Mouse (Mus musculus) lung, embryonic 14.5 days (tissue): ENCODE data around the gene Slc22a5. TPM values are rescaled to one million over a fixed set of nuclear protein-coding genes. Genes with fewer than 3 reads are reported as not detected.
"Not testable (repeated sequence)": the region's sequence is repeated elsewhere in the genome, so short reads cannot be mapped to it uniquely, and the experiment has no call there.

Experiments used
- ATAC-seq: fragments of 200-750 bp; cut with Nextera tagmentation; 2 replicates; pipeline ENCODE4 v1.8.0; 2017; ENCODE audit warnings: mild to moderate bottlenecking, moderate TSS enrichment, moderate library complexity; ENCODE audit not compliant: insufficient read depth
- DNase-seq: peaks from one replicate; pipeline ENCODE4 v3.0.0-alpha.2; 2015
- H3K27ac ChIP-seq: fragments of 300-500 bp; sonication (generic); 2 replicates; pipeline ENCODE4 v1.5.1; 2014; ENCODE audit warnings: low read depth, mild to moderate bottlenecking, moderate library complexity
- H3K27me3 ChIP-seq: fragments of 300-500 bp; sonication (generic); 2 replicates; pipeline ENCODE4 v1.6.1; 2014; ENCODE audit warnings: low read length, control low read depth; ENCODE audit not compliant: insufficient read depth
- H3K36me3 ChIP-seq: fragments of 300-500 bp; sonication (generic); 2 replicates; pipeline ENCODE4 v1.6.1; 2014; ENCODE audit warnings: control low read depth; ENCODE audit not compliant: insufficient read depth
- H3K4me1 ChIP-seq: fragments of 300-500 bp; sonication (generic); 2 replicates; pipeline ENCODE4 v1.6.1; 2014; ENCODE audit warnings: antibody characterized with exemption, control low read depth; ENCODE audit not compliant: insufficient read depth
- H3K4me2 ChIP-seq: fragments of 300-500 bp; sonication (generic); 2 replicates; pipeline ENCODE4 v1.6.1; 2014; ENCODE audit warnings: mild to moderate bottlenecking
- H3K4me3 ChIP-seq: fragments of 300-500 bp; sonication (generic); 2 replicates; pipeline ENCODE4 v1.5.1; 2014; ENCODE audit warnings: low read depth, low read length
- H3K9ac ChIP-seq: fragments of 300-500 bp; sonication (generic); 2 replicates; pipeline ENCODE4 v1.6.1; 2014
- H3K9me3 ChIP-seq: fragments of 300-500 bp; sonication (generic); 2 replicates; pipeline ENCODE4 v1.6.1; 2016; ENCODE audit warnings: low read depth, low read length, control low read depth
- CTCF ChIP-seq: IDR thresholded peaks from 2 replicates; pipeline ENCODE4 v1.5.1; 2016; ENCODE audit warnings: antibody characterized with exemption, low read depth
- WGBS: fragments of 180-500 bp; shearing (Covaris S2); extraction: QIAGEN DNeasy Blood & Tissue Kit; methylation state at CpG from one replicate; pipeline ENCODE4 v1.1.7; 2014; 5-methylcytosine and 5-hydroxymethylcytosine counted together
- polyA plus RNA-seq: library from polyadenylated mRNA; unstranded; fragments of >200 nt; fragmentation: Nextera tagmentation; extraction: Ambion mirVana; gene quantifications from 2 replicates; pipeline ENCODE4 v1.2.1, GENCODE M21; 2014

The Slc22a5 gene
- polyA plus RNA-seq, 1 experiment from 2014 or later: 7.6 TPM

GRCm38 (mm10) chr11:53883287-53883686, 8.2 kb downstream of the Slc22a5 start:
- no peak for DNase-seq
- Histone ChIP-seq H3K4me1 (no peaks in the 10 kb centered on the region), H3K27me3 (no peaks in the 10 kb centered on the region), H3K4me2 (no peak overlapping the region), H3K36me3 (no peaks in the 10 kb centered on the region), H3K4me3 (no peak overlapping the region), H3K27ac (no peak overlapping the region), H3K9ac (no peak overlapping the region), H3K9me3 (no peaks in the 10 kb centered on the region)
- ATAC-seq: no peak
- WGBS: 87% methylated on average over 2 of the region's 2 CpGs
- no peak for TF ChIP-seq CTCF

DNA sequence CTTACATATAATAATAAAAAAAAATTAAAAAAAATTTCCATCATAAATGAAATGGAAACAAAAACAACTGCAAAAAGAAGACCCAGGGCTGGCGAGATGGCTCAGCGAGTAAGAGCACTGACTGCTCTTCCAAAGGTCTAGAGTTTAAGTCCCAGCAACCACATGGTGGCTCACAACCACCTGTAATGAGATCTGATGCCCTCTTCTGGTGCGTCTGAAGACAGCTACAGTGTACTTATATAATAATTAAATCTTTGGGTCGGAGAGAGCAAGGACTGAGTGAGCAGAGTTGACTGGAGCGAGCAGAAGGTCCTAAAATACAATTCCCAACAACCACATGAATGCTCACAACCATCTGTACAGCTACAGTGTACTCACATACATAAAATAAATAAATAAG, 13.4 kb downstream of the Slc22a5 start:
- H3K9me3 ChIP-seq, DNase-seq, H3K27ac ChIP-seq, H3K4me2 ChIP-seq, ATAC-seq, H3K4me1 ChIP-seq, H3K4me3 ChIP-seq, H3K9ac ChIP-seq, H3K27me3 ChIP-seq, H3K36me3 ChIP-seq: not testable (repeated sequence)
- WGBS: 85% methylated on average over 5 of the region's 5 CpGs

- Histone ChIP-seq H3K36me3 (peaks cover 7% of the 10 kb centered on the region; the same call in 1 of the 2 replicates), H3K4me1 (no peaks in the 10 kb centered on the region), H3K27ac (no peak overlapping the region), H3K4me2 (no peak overlapping the region), H3K9ac (no peak overlapping the region), H3K9me3 (no peaks in the 10 kb centered on the region), H3K27me3 (no peaks in the 10 kb centered on the region), H3K4me3 (no peak overlapping the region)
- ATAC-seq (no peak), DNase-seq (no peak)
- TF ChIP-seq CTCF: no peak
- 70% methylated on average over 4 of the region's 4 CpGs for WGBS
Observed at GRCm38 (mm10) chr11:53876488-53876887, 15.0 kb downstream of the Slc22a5 start.

- ATAC-seq (no peak), DNase-seq (peak; percentile 23)
- Histone ChIP-seq H3K9me3 (no peaks in the 10 kb centered on the region), H3K4me3 (no peak overlapping the region), H3K27ac (no peak overlapping the region), H3K36me3 (peaks cover 7% of the 10 kb centered on the region; the same call in 1 of the 2 replicates), H3K9ac (no peak overlapping the region), H3K27me3 (no peaks in the 10 kb centered on the region), H3K4me2 (no peak overlapping the region), H3K4me1 (no peaks in the 10 kb centered on the region)
- 67% methylated on average over 4 of the region's 4 CpGs for WGBS
- peak; percentile 46 for TF ChIP-seq CTCF
Observed at GRCm38 (mm10) chr11:53874706-53875105, 16.8 kb downstream of the Slc22a5 start.

DNA sequence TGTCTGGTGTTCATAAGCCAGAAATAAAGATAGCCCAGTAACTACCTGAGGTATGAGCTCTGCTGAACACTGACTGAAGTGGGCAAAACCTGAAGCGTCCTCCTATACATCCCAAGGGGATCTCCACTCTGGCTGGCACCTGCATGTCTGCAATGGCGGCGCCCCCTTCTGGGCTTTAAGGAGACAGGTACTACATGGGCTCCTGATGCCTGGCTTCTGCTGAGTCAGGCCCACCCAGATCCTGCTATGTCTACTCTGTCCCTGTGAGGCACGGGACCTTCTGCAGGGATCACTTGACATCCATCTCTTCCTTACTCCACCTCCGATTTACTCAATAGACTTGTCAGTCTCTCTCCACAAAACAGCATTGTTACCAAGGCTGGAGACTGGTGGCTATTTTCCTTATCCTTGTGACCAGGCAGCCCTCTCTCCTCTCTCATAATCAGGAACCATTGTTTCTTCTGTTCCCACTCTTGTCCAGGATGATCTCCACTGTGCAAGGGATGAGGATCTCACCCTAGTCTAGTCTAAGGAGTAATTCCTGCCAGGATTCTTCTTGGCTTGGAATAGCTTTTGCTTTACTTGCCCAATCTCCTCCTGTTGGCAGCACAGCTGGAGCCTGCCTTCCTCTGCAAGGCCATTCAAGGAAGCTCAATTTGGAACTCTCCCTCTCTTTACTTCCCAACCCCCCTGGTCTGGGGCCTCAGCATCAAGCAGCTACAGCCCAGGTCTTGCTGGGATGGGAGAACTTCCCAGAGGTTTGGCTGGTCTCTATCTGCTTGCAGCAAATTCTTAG, 17.4 kb downstream of the Slc22a5 start:
- H3K27ac ChIP-seq, ATAC-seq, H3K27me3 ChIP-seq, H3K4me1 ChIP-seq, H3K36me3 ChIP-seq, H3K4me2 ChIP-seq, H3K4me3 ChIP-seq, H3K9me3 ChIP-seq, H3K9ac ChIP-seq, DNase-seq: not testable (repeated sequence)
- TF ChIP-seq CTCF: peak; percentile 16; the same call in 1 of the 2 replicates
- 54% methylated on average over 5 of the region's 5 CpGs for WGBS

GRCm38 (mm10) chr11:53871786-53872507, 19.5 kb downstream of the Slc22a5 start:
- H3K4me2 ChIP-seq: no peak overlapping the region
- ATAC-seq (no peak), DNase-seq (no peak)
- H3K9me3 ChIP-seq: no peaks in the 10 kb centered on the region
- H3K36me3 ChIP-seq: peaks cover 7% of the 10 kb centered on the region; the same call in 1 of the 2 replicates
- no peak overlapping the region for H3K4me3 ChIP-seq
- no peak for TF ChIP-seq CTCF
- no peaks in the 10 kb centered on the region for H3K27me3 ChIP-seq
- 81% methylated on average over 2 of the region's 2 CpGs for WGBS
- no peak overlapping the region for H3K9ac ChIP-seq
- no peak overlapping the region for H3K27ac ChIP-seq
- no peaks in the 10 kb centered on the region for H3K4me1 ChIP-seq

DNA sequence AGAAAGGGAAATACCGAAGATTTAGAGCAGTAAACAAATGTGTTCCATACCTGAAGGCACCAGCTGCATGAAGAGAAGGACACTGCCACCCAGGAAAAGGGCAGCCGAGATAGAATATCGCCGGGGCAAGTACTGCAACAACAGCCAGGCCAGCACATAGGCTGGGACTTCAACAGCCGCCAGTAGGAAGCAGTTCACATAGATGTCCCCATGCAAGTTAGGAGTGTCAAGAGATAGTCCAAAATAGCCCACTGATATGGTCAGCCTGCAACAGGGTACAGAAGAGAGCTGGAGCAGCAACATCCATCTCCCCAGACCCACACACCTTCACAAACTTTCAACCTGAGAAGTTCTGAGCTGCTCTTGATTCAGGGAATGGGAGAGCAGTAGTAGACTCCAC, 22.3 kb downstream of the Slc22a5 start:
- Histone ChIP-seq H3K4me3 (no peak overlapping the region), H3K36me3 (peaks cover 7% of the 10 kb centered on the region; the same call in 1 of the 2 replicates), H3K27ac (no peak overlapping the region), H3K9me3 (no peaks in the 10 kb centered on the region), H3K4me1 (no peaks in the 10 kb centered on the region), H3K9ac (no peak overlapping the region), H3K27me3 (no peaks in the 10 kb centered on the region), H3K4me2 (no peak overlapping the region)
- TF ChIP-seq CTCF: no peak
- WGBS: 88% methylated on average over 5 of the region's 5 CpGs
- DNase-seq: no peak
- ATAC-seq: no peak
